Mouse (Mus musculus): ENCODE data around the gene Arid4b. TPM values are rescaled to one million over a fixed set of nuclear protein-coding genes. Genes with fewer than 3 reads are reported as not detected.
"Not testable (repeated sequence)": the region's sequence is repeated elsewhere in the genome, so short reads cannot be mapped to it uniquely, and the experiment has no call there.

Gene Arid4b
- total RNA-seq (2014; fragmentation: Nextera tagmentation) (57.3 and 61.4 TPM in 2 replicates), total RNA-seq (2017) (38.2 and 51.2 TPM in 2 replicates), polyA plus RNA-seq (2012) (7.6 and 7.7 TPM in 2 replicates)

- ATAC-seq (ENCODE audit: extremely low read depth, insufficient number of reproducible peaks, low FRiP score, poor library complexity, severe bottlenecking): peak; percentile 98
- DNase-seq (ENCODE audit: low spot score): peak; percentile 89
- no peak for TF ChIP-seq GATA2 (IDR thresholded peaks at IDR 0.05; ENCODE audit: borderline replicate concordance, low read depth, low read length)
- no peak for TF ChIP-seq GATA1 (IDR thresholded peaks at IDR 0.05; ENCODE audit: borderline replicate concordance, low read length)
- no peak for TF ChIP-seq CTCF (IDR thresholded peaks at IDR 0.05; ENCODE audit: low read depth, low read length)
Measured at GRCm38 (mm10) chr13:14063013-14063941, at the start of gene Arid4b, which contains the start of gene Ggps1. Gene Arid4b, plus strand, starts transcription at chr13:14063232. Gene Ggps1, minus strand, starts transcription at chr13:14063488.

GRCm38 (mm10) chr13:14014001-14014400 lies 49.0 kb upstream of the Arid4b start:
- no peak for DNase-seq (ENCODE audit: low spot score)
- no peak for TF ChIP-seq CTCF (IDR thresholded peaks at IDR 0.05; ENCODE audit: low read depth, low read length)
- TF ChIP-seq GATA1 (IDR thresholded peaks at IDR 0.05; ENCODE audit: borderline replicate concordance, low read length): no peak
- no peak for TF ChIP-seq TAL1 (conservative IDR thresholded peaks at IDR 0.05; ENCODE audit: low read depth, low read length)
- H3K36me3 ChIP-seq (replicated peaks): peaks cover 95% of the 10 kb centered on the region

More at GRCm38 (mm10) chr13:14063013-14063941, at the start of gene Arid4b, which contains the start of gene Ggps1:
- Histone ChIP-seq H3K4me1 (ENCODE audit: insufficient read depth, low read depth, low read length) (peaks cover 24% of the 10 kb centered on the region), H3K9me3 (replicated peaks) (no peaks in the 10 kb centered on the region), H3K27me3 (ENCODE audit: insufficient read depth, low read length) (no peaks in the 10 kb centered on the region), H3K36me3 (replicated peaks) (peaks cover 36% of the 10 kb centered on the region), H3K4me3 (ENCODE audit: low read depth, low read length) (peak within 1 kb of the TSS; percentile 87)

GRCm38 (mm10) chr13:14014540-14014939 lies 48.5 kb upstream of the Arid4b start:
- peaks cover 10% of the 10 kb centered on the region; the same call in 1 of the 2 replicates for H3K4me1 ChIP-seq (ENCODE audit: insufficient read depth, low read depth, low read length)
- H3K36me3 ChIP-seq (replicated peaks): peaks cover 95% of the 10 kb centered on the region
- no peak for DNase-seq (ENCODE audit: low spot score)
- TF ChIP-seq GATA1 (IDR thresholded peaks at IDR 0.05; ENCODE audit: borderline replicate concordance, low read length) (no peak), GATA2 (IDR thresholded peaks at IDR 0.05; ENCODE audit: borderline replicate concordance, low read depth, low read length) (no peak), POLR2AphosphoS5 (IDR thresholded peaks at IDR 0.05; ENCODE audit: insufficient replicate concordance, low read depth, low read length) (no peak), TAL1 (conservative IDR thresholded peaks at IDR 0.05; ENCODE audit: low read depth, low read length) (no peak), CTCF (IDR thresholded peaks at IDR 0.05; ENCODE audit: low read depth, low read length) (no peak)
- H3K27me3 ChIP-seq (ENCODE audit: insufficient read depth, low read length): no peaks in the 10 kb centered on the region
- no peak overlapping the region for H3K4me3 ChIP-seq (ENCODE audit: low read depth, low read length)
- no peaks in the 10 kb centered on the region for H3K9me3 ChIP-seq (replicated peaks)
- ATAC-seq (ENCODE audit: extremely low read depth, insufficient number of reproducible peaks, low FRiP score, poor library complexity, severe bottlenecking): no peak

More at GRCm38 (mm10) chr13:14014001-14014400, 49.0 kb upstream of the Arid4b start:
- Histone ChIP-seq H3K9me3 (replicated peaks) (no peaks in the 10 kb centered on the region), H3K4me1 (ENCODE audit: insufficient read depth, low read depth, low read length) (peaks cover 8% of the 10 kb centered on the region; the same call in 1 of the 2 replicates), H3K4me3 (ENCODE audit: low read depth, low read length) (no peak overlapping the region), H3K27me3 (ENCODE audit: insufficient read depth, low read length) (no peaks in the 10 kb centered on the region)
- ATAC-seq (ENCODE audit: extremely low read depth, insufficient number of reproducible peaks, low FRiP score, poor library complexity, severe bottlenecking): no peak

GRCm38 (mm10) chr13:14015609-14016008 lies 47.4 kb upstream of the Arid4b start:
- TF ChIP-seq POLR2AphosphoS5 (IDR thresholded peaks at IDR 0.05; ENCODE audit: insufficient replicate concordance, low read depth, low read length) (no peak), GATA1 (IDR thresholded peaks at IDR 0.05; ENCODE audit: borderline replicate concordance, low read length) (no peak), CTCF (IDR thresholded peaks at IDR 0.05; ENCODE audit: low read depth, low read length) (no peak), GATA2 (IDR thresholded peaks at IDR 0.05; ENCODE audit: borderline replicate concordance, low read depth, low read length) (no peak), TAL1 (conservative IDR thresholded peaks at IDR 0.05; ENCODE audit: low read depth, low read length) (no peak)
- peaks cover 90% of the 10 kb centered on the region for H3K36me3 ChIP-seq (replicated peaks)

GRCm38 (mm10) chr13:14018283-14018682 lies 44.7 kb upstream of the Arid4b start:
- TF ChIP-seq GATA1 (IDR thresholded peaks at IDR 0.05; ENCODE audit: borderline replicate concordance, low read length) (no peak), POLR2AphosphoS5 (IDR thresholded peaks at IDR 0.05; ENCODE audit: insufficient replicate concordance, low read depth, low read length) (no peak), GATA2 (IDR thresholded peaks at IDR 0.05; ENCODE audit: borderline replicate concordance, low read depth, low read length) (no peak), CTCF (IDR thresholded peaks at IDR 0.05; ENCODE audit: low read depth, low read length) (no peak), TAL1 (conservative IDR thresholded peaks at IDR 0.05; ENCODE audit: low read depth, low read length) (no peak)
- no peaks in the 10 kb centered on the region for H3K9me3 ChIP-seq (replicated peaks)
- peaks cover 5% of the 10 kb centered on the region; the same call in 1 of the 2 replicates for H3K4me1 ChIP-seq (ENCODE audit: insufficient read depth, low read depth, low read length)
- no peak overlapping the region for H3K4me3 ChIP-seq (ENCODE audit: low read depth, low read length)
- no peak for ATAC-seq (ENCODE audit: extremely low read depth, insufficient number of reproducible peaks, low FRiP score, poor library complexity, severe bottlenecking)
- no peaks in the 10 kb centered on the region for H3K27me3 ChIP-seq (ENCODE audit: insufficient read depth, low read length)
- H3K36me3 ChIP-seq (replicated peaks): peaks cover 65% of the 10 kb centered on the region
- no peak for DNase-seq (ENCODE audit: low spot score)

More at GRCm38 (mm10) chr13:14015609-14016008, 47.4 kb upstream of the Arid4b start:
- Histone ChIP-seq H3K9me3 (replicated peaks) (no peaks in the 10 kb centered on the region), H3K4me3 (ENCODE audit: low read depth, low read length) (no peak overlapping the region), H3K4me1 (ENCODE audit: insufficient read depth, low read depth, low read length) (peaks cover 10% of the 10 kb centered on the region; the same call in 1 of the 2 replicates), H3K27me3 (ENCODE audit: insufficient read depth, low read length) (no peaks in the 10 kb centered on the region)
- ATAC-seq (ENCODE audit: extremely low read depth, insufficient number of reproducible peaks, low FRiP score, poor library complexity, severe bottlenecking) (no peak), DNase-seq (ENCODE audit: low spot score) (no peak)

GRCm38 (mm10) chr13:14018852-14019251 lies 44.2 kb upstream of the Arid4b start:
- ATAC-seq (ENCODE audit: extremely low read depth, insufficient number of reproducible peaks, low FRiP score, poor library complexity, severe bottlenecking) (no peak), DNase-seq (ENCODE audit: low spot score) (no peak)
- TF ChIP-seq GATA2 (IDR thresholded peaks at IDR 0.05; ENCODE audit: borderline replicate concordance, low read depth, low read length) (no peak), GATA1 (IDR thresholded peaks at IDR 0.05; ENCODE audit: borderline replicate concordance, low read length) (no peak), TAL1 (conservative IDR thresholded peaks at IDR 0.05; ENCODE audit: low read depth, low read length) (no peak), CTCF (IDR thresholded peaks at IDR 0.05; ENCODE audit: low read depth, low read length) (no peak), POLR2AphosphoS5 (IDR thresholded peaks at IDR 0.05; ENCODE audit: insufficient replicate concordance, low read depth, low read length) (no peak)
- Histone ChIP-seq H3K27me3 (ENCODE audit: insufficient read depth, low read length) (no peaks in the 10 kb centered on the region), H3K4me1 (ENCODE audit: insufficient read depth, low read depth, low read length) (peaks cover 5% of the 10 kb centered on the region; the same call in 1 of the 2 replicates), H3K9me3 (replicated peaks) (no peaks in the 10 kb centered on the region), H3K4me3 (ENCODE audit: low read depth, low read length) (no peak overlapping the region), H3K36me3 (replicated peaks) (peaks cover 60% of the 10 kb centered on the region)

- Histone ChIP-seq H3K4me1 (ENCODE audit: insufficient read depth, low read depth, low read length) (peaks cover 11% of the 10 kb centered on the region; the same call in 1 of the 2 replicates), H3K36me3 (replicated peaks) (peaks cover 46% of the 10 kb centered on the region)
- not testable (repeated sequence) for DNase-seq (ENCODE audit: low spot score); ATAC-seq (ENCODE audit: extremely low read depth, insufficient number of reproducible peaks, low FRiP score, poor library complexity, severe bottlenecking); H3K4me3 ChIP-seq (ENCODE audit: low read depth, low read length); H3K9me3 ChIP-seq (replicated peaks); H3K27me3 ChIP-seq (ENCODE audit: insufficient read depth, low read length)
Measured at GRCm38 (mm10) chr13:14021417-14021816, 41.6 kb upstream of the Arid4b start.
